Mouse (Mus musculus) bone marrow macrophage, adult 2 months (primary cell): ENCODE results near the gene Nomo1. TPM values are rescaled to one million over a fixed set of nuclear protein-coding genes. Genes with fewer than 3 reads are reported as not detected.

Source experiments
- H3K27ac ChIP-seq: 2 replicates; pipeline ENCODE4 v1.5.1; 2012; ENCODE audit warnings: low read depth, low read length; ENCODE audit not compliant: insufficient read depth
- H3K4me1 ChIP-seq: 2 replicates; pipeline ENCODE4 v1.6.1; 2012; ENCODE audit warnings: low read length; ENCODE audit not compliant: control insufficient read depth, insufficient read depth
- H3K4me3 ChIP-seq: 2 replicates; pipeline ENCODE4 v1.5.1; 2012; ENCODE audit warnings: mild to moderate bottlenecking, low read length, moderate library complexity; ENCODE audit not compliant: insufficient read depth
- CTCF ChIP-seq: IDR thresholded peaks from 2 replicates; pipeline ENCODE4 v1.5.1; 2012; ENCODE audit warnings: low read depth, mild to moderate bottlenecking, low read length, moderate library complexity
- POLR2A ChIP-seq: IDR thresholded peaks from 2 replicates; pipeline ENCODE4 v1.6.1; 2012; ENCODE audit warnings: mild to moderate bottlenecking, low read depth, low read length, borderline replicate concordance
- polyA plus RNA-seq: library from polyadenylated mRNA; stranded (reverse); fragments of >200 nt; gene quantifications from 2 replicates; pipeline ENCODE4 v1.2.4, GENCODE M21; 2012; ENCODE audit not compliant: missing spikeins, insufficient read depth, insufficient read length

The Nomo1 gene
- polyA plus RNA-seq, 1 experiment, result 16.8 TPM

DNA sequence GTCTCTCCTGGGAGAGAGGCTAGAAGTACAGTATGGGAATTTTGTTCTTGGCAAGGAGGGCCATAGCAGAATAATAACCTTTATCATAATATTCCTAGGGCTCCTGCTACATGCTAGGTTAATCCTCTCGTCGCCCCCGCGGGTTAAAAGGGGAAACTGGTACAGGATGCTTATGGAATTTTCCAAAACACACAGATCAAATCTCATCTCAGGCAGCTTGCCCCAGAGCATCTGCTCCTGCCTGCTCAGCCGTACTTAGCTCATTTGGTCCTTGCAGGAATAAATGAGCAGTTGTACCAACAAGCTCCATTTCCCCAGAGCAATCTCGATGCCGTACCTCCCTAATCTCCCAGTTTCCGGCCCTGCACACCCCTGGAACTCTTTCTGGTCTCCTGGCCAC, 98.3 kb downstream of the Nomo1 start:
- Histone ChIP-seq H3K4me1 (peaks cover 31% of the 10 kb centered on the region), H3K4me3 (no peak overlapping the region), H3K27ac (no peak overlapping the region)
- TF ChIP-seq CTCF, result no peak
- no peak for TF ChIP-seq POLR2A

DNA sequence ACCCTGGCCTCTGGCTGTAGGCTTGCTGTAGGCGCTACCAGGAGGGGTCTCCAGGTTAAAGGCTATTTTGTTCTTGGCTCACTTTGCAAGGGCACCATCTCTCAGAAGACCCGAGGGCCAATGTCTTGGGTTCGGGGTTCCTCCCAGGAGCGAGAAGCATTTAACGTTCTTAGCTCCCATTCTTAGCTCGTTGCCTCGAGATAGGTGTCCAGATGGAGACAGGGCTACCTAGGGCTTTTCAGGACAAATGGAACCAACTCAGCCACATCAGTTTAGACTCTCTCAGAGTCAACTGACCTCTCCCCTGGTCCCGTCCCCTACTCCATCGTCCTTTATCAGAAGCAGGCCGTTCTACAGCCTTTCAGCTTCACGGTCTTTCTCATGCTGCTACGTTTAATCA, 98.7 kb downstream of the Nomo1 start:
- Histone ChIP-seq H3K4me1 (peaks cover 31% of the 10 kb centered on the region), H3K4me3 (no peak overlapping the region), H3K27ac (no peak overlapping the region)
- TF ChIP-seq POLR2A, result no peak
- no peak for TF ChIP-seq CTCF

Other genes with a start within 250 kb of the Nomo1 start
- 0.16 TPM in 1 of 2 replicates, not detected in the other for gene Lmtk3, start 250.0 kb upstream of the Nomo1 start, polyA plus RNA-seq
- 1.5 TPM in 1 of 2 replicates, not detected in the other for gene Sult2b1, start 249.0 kb upstream of the Nomo1 start, polyA plus RNA-seq
- 63.7 and 68.8 TPM in 2 replicates for gene Cyth2, start 219.1 kb upstream of the Nomo1 start, polyA plus RNA-seq
- gene Kcnj14, start 208.9 kb upstream of the Nomo1 start, polyA plus RNA-seq, result not detected in 2 replicates
- 4.4 and 4.9 TPM in 2 replicates for gene Grwd1, start 202.8 kb upstream of the Nomo1 start, polyA plus RNA-seq
- gene Kdelr1, start 160.9 kb upstream of the Nomo1 start, polyA plus RNA-seq, result 169 and 174 TPM in 2 replicates
- 0.24 and 0.34 TPM in 2 replicates for gene Grin2d, start 155.3 kb upstream of the Nomo1 start, polyA plus RNA-seq
- 1.1 TPM in 1 of 2 replicates, not detected in the other for gene Syngr4, start 137.0 kb upstream of the Nomo1 start, polyA plus RNA-seq
- 15.1 and 18.9 TPM in 2 replicates for gene Tmem143, start 136.8 kb upstream of the Nomo1 start, polyA plus RNA-seq
- 635 and 697 TPM in 2 replicates for gene Emp3, start 112.3 kb upstream of the Nomo1 start, polyA plus RNA-seq
- 3.2 and 3.9 TPM in 2 replicates for gene Ccdc114, start 109.6 kb upstream of the Nomo1 start, polyA plus RNA-seq
- not detected in 2 replicates for gene Abcc6, start 3.4 kb upstream of the Nomo1 start, polyA plus RNA-seq
- not detected in 2 replicates for gene Kcnj11, start 67.1 kb downstream of the Nomo1 start, polyA plus RNA-seq
- gene Abcc8, start 146.3 kb downstream of the Nomo1 start, polyA plus RNA-seq, result not detected in 2 replicates
- not detected in 2 replicates for gene Ush1c, start 204.8 kb downstream of the Nomo1 start, polyA plus RNA-seq
- gene Otog, start 207.3 kb downstream of the Nomo1 start, polyA plus RNA-seq, result not detected in 2 replicates